Mouse (Mus musculus) induced T-regulatory cell, adult 2 months (primary cell): Measurements from ENCODE around the gene Nprl2.

Experiments used
- DNase-seq: peaks from one replicate; pipeline ENCODE4 v3.0.0-alpha.2; 2012; ENCODE audit warnings: low read depth

Nprl2 gene

GRCm38 (mm10) chr9:107534408-107535202 is 7.4 kb upstream of the Nprl2 start:
- peak; percentile 51 for DNase-seq

- DNase-seq, result no peak
Observed at GRCm38 (mm10) chr9:107538231-107538630, 3.8 kb upstream of the Nprl2 start.

GRCm38 (mm10) chr9:107538711-107539110 is 3.3 kb upstream of the Nprl2 start:
- DNase-seq, result no peak

- no peak for DNase-seq
Observed at GRCm38 (mm10) chr9:107539940-107540339, 2.1 kb upstream of the Nprl2 start.

GRCm38 (mm10) chr9:107540420-107540819 is 1.6 kb upstream of the Nprl2 start:
- DNase-seq, result no peak

GRCm38 (mm10) chr9:107541005-107541404 is 1.0 kb upstream of the Nprl2 start:
- no peak for DNase-seq

- DNase-seq, result no peak
Observed at GRCm38 (mm10) chr9:107542352-107542686, 293 bp downstream of the Nprl2 start.

- peak; percentile 16 for DNase-seq
Observed at GRCm38 (mm10) chr9:107542721-107543120, 695 bp downstream of the Nprl2 start.

- no peak for DNase-seq
Observed at GRCm38 (mm10) chr9:107543299-107543698, 1.3 kb downstream of the Nprl2 start.

- no peak for DNase-seq
Observed at GRCm38 (mm10) chr9:107544196-107544700, 2.2 kb downstream of the Nprl2 start.

GRCm38 (mm10) chr9:107544729-107545128 is 2.7 kb downstream of the Nprl2 start:
- no peak for DNase-seq

- no peak for DNase-seq
Observed at GRCm38 (mm10) chr9:107545199-107545598, 3.2 kb downstream of the Nprl2 start.

- DNase-seq, result peak; percentile 91
Observed at GRCm38 (mm10) chr9:107545602-107546001, 3.6 kb downstream of the Nprl2 start.

GRCm38 (mm10) chr9:107547026-107547425 is 5.0 kb downstream of the Nprl2 start, which contains the start of gene Zmynd10:
Zmynd10 (plus strand) TSS chr9:107547298.
- DNase-seq, result peak; percentile 94

- DNase-seq, result no peak
Observed at GRCm38 (mm10) chr9:107547957-107548356, 5.9 kb downstream of the Nprl2 start.

- DNase-seq, result no peak
Observed at GRCm38 (mm10) chr9:107548820-107549219, 6.8 kb downstream of the Nprl2 start.

- DNase-seq, result no peak
Observed at GRCm38 (mm10) chr9:107549297-107550074, 7.5 kb downstream of the Nprl2 start.

- no peak for DNase-seq
Observed at GRCm38 (mm10) chr9:107550491-107551116, 8.6 kb downstream of the Nprl2 start.

GRCm38 (mm10) chr9:107551117-107551889 is 9.3 kb downstream of the Nprl2 start, which contains the start of gene Rassf1:
Rassf1 (plus strand) TSS chr9:107551555.
- DNase-seq, result peak; percentile 93

- no peak for DNase-seq
Observed at GRCm38 (mm10) chr9:107551890-107552355, 9.9 kb downstream of the Nprl2 start.

- peak; percentile 38 for DNase-seq
Observed at GRCm38 (mm10) chr9:107552690-107553393, 10.8 kb downstream of the Nprl2 start.
